Mouse (Mus musculus): Measurements from ENCODE around the gene Grk1.

DNA sequence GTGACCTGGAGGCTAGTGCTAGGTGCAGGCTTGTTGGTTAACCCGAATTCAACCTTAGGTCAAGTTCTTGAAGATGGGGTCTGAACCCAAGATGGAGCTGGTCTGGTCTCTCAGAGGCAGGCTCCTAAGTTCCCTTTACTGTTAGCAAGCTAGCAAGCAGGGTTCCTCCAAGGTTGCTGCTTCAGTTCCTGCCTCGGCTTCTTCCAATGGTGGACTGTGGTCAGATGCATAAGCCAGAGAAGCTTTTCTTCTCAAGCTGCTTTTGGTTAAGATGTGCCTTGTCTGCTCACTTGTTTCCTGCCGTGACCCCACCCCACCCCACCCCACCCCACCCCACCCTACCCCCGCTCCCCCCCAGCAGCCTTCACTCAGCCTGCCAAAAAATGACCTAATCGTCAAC, 28.2 kb downstream of the Grk1 start:
- TF ChIP-seq CTCF (conservative IDR thresholded peaks at IDR 0.05 in 1 of 2, IDR thresholded peaks at IDR 0.05 in 1 of 2; ENCODE audit: low read depth in 2 of 2, low read length in 2 of 2) (no peak), CHD1 (IDR thresholded peaks at IDR 0.05; ENCODE audit: low read depth, low read length) (no peak), ZC3H11A (IDR thresholded peaks at IDR 0.05; ENCODE audit: low read depth, low read length) (no peak)
